Mouse (Mus musculus) midbrain, embryonic 10.5 days (tissue): ENCODE data around the gene Hprt. TPM values are rescaled to one million over a fixed set of nuclear protein-coding genes. Genes with fewer than 3 reads are reported as not detected.
"Not testable (repeated sequence)": the region's sequence is repeated elsewhere in the genome, so short reads cannot be mapped to it uniquely, and the experiment has no call there.

Source experiments
- DNase-seq: peaks from one replicate; pipeline ENCODE4 v3.0.0-alpha.2; 2017; ENCODE audit warnings: low spot score
- H3K27ac ChIP-seq: fragments of 300-500 bp; sonication (generic); replicated peaks from 2 replicates; pipeline ENCODE4 v1.5.1; 2016; ENCODE audit warnings: mild to moderate bottlenecking
- H3K27me3 ChIP-seq: fragments of 300-500 bp; sonication (generic); 2 replicates; pipeline ENCODE4 v1.6.1; 2016; ENCODE audit warnings: low read depth, mild to moderate bottlenecking; ENCODE audit not compliant: poor library complexity, severe bottlenecking
- H3K36me3 ChIP-seq: fragments of 300-500 bp; sonication (generic); 2 replicates; pipeline ENCODE4 v1.6.1; 2016; ENCODE audit warnings: mild to moderate bottlenecking, moderate library complexity
- H3K4me1 ChIP-seq: fragments of 300-500 bp; sonication (generic); 2 replicates; pipeline ENCODE4 v1.6.1; 2016
- H3K4me3 ChIP-seq: fragments of 300-500 bp; sonication (generic); 2 replicates; pipeline ENCODE4 v1.5.1; 2016; ENCODE audit warnings: mild to moderate bottlenecking, moderate library complexity
- H3K9me3 ChIP-seq: fragments of 300-500 bp; sonication (generic); replicated peaks from 2 replicates; pipeline ENCODE4 v1.6.1; 2016; ENCODE audit warnings: mild to moderate bottlenecking
- WGBS: fragments of 180-500 bp; shearing (Covaris S2); methylation state at CpG from one replicate; pipeline ENCODE4 v1.1.7; 2016; 5-methylcytosine and 5-hydroxymethylcytosine counted together
- polyA plus RNA-seq: library from polyadenylated mRNA; unstranded; fragments of >200 nt; fragmentation: Nextera tagmentation; extraction: Ambion mirVana; gene quantifications from 2 replicates; pipeline ENCODE4 v1.2.1, GENCODE M21; 2016

The Hprt gene
- polyA plus RNA-seq, 1 experiment from 2014 or later: 100 TPM

DNA sequence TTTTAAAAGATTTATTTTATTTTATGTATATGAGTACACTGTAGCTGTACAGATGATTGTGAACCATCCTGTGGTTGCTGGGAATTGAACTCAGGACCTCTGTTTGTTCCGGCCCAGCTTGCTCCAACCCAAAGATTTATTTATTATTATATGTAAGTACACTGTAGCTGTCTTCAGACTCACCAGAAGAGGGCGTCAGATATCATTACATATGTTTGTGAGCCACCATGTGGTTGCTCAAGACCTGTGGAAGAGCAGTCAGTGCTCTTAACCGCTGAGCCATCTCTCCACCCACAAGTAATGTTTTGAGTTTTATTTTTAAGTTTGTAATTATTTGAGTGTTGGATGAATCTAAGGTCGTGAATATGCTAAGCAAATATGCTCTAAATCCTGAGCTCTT lies 16.9 kb downstream of the Hprt start:
- H3K4me1 ChIP-seq, H3K27ac ChIP-seq, H3K4me3 ChIP-seq, H3K9me3 ChIP-seq, H3K27me3 ChIP-seq, DNase-seq: not testable (repeated sequence)
- H3K36me3 ChIP-seq: peaks cover 37% of the 10 kb centered on the region
- WGBS: 72% methylated on average over 4 of the region's 4 CpGs

DNA sequence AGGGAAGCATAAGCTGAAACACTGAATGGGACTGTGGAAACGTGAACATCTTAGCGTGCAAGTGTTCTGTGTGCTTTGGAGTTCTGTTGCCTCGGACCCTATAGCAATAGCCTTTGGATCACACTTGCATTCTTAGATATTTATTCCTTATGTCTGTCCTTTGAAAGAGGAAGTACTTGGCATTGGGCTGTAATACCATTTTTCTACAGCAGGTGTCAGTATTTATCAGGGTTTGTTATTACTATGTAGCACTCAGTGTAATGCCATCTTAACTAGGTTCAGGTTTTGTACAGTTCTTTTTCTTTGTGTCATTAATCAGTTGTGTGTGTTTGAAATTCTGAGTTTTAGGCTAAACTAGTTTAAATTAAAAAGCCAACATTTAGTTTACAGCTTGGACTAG lies 18.1 kb downstream of the Hprt start:
- Histone ChIP-seq H3K27me3 (no peaks in the 10 kb centered on the region), H3K4me1 (no peaks in the 10 kb centered on the region), H3K27ac (no peak overlapping the region), H3K9me3 (no peaks in the 10 kb centered on the region), H3K36me3 (peaks cover 31% of the 10 kb centered on the region), H3K4me3 (no peak overlapping the region)
- DNase-seq: no peak
- WGBS: 56% methylated on average over 3 of the region's 3 CpGs

DNA sequence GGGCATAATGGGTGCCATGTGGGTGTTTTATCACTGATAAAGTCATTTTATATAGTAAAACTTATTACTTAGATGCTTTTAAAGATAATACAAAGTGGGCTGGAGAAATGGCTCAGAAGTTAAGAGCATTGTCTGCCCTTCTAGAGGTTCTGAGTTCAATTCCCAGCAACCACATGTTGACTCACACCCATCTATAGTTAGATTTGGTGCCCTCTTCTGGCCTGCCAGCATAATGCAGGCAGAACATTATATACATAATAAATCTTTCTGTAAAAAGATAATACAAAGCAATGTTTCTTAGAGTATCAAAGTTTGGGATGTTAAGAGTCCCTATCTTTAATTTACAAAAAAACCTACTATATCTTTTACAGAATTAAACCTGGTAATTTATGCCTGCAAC lies 27.6 kb downstream of the Hprt start:
- no peak for DNase-seq
- Histone ChIP-seq H3K36me3 (peaks cover 44% of the 10 kb centered on the region), H3K27me3 (no peaks in the 10 kb centered on the region), H3K27ac (no peak overlapping the region), H3K4me3 (no peak overlapping the region), H3K9me3 (no peaks in the 10 kb centered on the region), H3K4me1 (no peaks in the 10 kb centered on the region)

DNA sequence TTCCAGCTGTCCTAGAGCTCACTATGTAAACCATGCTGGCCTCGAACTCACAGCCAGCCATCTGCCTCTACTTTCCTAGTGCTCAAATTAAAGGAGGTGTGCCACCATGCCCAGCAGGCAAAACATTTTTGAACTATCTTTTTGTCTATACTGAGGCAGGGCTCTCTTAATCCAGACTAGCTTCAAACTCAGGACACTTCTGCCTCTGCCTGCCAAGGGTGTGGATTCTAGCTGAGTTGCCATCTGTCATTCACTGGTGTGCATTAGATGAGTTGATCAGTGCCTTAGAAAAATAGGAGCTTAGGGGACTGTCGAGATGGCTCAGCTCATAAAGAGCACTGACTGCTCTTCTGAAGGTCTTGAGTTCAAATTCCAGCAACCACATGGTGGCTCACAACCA lies 35.1 kb downstream of the Hprt start:
- Histone ChIP-seq H3K27ac (no peak overlapping the region), H3K4me3 (no peak overlapping the region)
- WGBS: 85% methylated on average over 2 of the region's 2 CpGs

DNA sequence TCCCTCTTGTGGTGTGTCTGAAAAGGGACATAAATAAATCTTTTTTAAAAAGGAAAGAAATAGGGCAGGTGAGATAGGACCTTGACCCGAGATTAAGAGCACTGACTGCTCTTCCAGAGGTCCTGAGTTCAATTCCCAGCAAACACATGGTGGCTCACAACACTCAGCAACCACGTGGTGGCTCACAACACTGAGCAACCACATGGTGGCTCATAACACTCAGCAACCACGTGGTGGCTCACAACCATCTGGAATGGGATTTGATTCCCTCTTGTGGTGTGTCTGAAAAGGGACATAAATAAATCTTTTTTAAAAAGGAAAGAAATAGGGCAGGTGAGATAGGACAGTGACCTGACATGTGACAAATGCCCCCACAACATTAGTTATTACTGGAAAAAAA lies 36.3 kb downstream of the Hprt start:
- WGBS: 23% methylated on average over 3 of the region's 3 CpGs
- H3K4me1 ChIP-seq, H3K9me3 ChIP-seq, H3K4me3 ChIP-seq, H3K27me3 ChIP-seq, H3K27ac ChIP-seq: not testable (repeated sequence)
- H3K36me3 ChIP-seq: 0 out of 2 replicates have a peak, but pooled peaks cover 11% of the 10 kb centered on the region
- peak; percentile 17 for DNase-seq

More for the DNA sequence above, 35.1 kb downstream of the Hprt start:
- DNase-seq: no peak
- no peaks in the 10 kb centered on the region for H3K4me1 ChIP-seq
- no peaks in the 10 kb centered on the region for H3K27me3 ChIP-seq
- no peaks in the 10 kb centered on the region for H3K9me3 ChIP-seq
- 0 out of 2 replicates have a peak, but pooled peaks cover 11% of the 10 kb centered on the region for H3K36me3 ChIP-seq

DNA sequence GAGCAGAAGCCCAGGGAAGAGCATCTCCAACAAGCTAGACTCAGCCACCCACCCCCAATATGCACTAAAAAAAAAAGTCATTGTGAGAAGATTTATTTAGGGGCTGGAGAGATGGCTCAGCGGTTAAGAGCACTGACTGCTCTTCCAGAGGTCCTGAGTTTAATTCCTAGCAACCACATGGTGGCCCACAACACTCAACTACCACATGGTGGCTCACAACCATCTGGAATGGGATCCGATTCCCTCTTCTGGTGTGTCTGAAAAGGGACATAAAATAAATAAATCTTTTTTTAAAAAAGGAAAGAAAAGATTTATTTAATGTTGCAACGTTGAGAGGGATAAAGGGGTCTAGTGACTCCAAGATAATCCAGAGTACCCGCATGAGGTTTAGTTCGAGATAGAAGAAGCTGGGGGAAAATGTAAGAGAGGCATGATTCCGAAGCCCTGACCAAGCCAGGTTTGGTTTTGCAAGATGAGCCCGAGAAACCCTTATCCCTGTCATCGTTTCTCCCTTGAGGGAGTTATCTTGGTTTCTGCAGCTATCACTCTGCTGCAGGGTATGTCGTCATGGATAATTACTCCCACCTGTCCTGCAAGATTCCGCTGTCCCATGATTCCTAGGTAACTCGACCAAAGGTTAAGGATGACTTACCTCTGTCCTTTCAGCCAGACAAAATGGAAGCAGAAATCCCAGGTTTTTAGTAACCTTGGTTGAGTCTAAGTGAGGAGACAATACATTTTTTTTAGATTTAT lies 37.7 kb downstream of the Hprt start:
- Histone ChIP-seq H3K27ac (no peak overlapping the region), H3K9me3 (no peaks in the 10 kb centered on the region), H3K4me3 (no peak overlapping the region), H3K4me1 (no peaks in the 10 kb centered on the region), H3K27me3 (no peaks in the 10 kb centered on the region), H3K36me3 (0 out of 2 replicates have a peak, but pooled peaks cover 11% of the 10 kb centered on the region)
- 70% methylated on average over 11 of the region's 11 CpGs for WGBS
- no peak for DNase-seq

DNA sequence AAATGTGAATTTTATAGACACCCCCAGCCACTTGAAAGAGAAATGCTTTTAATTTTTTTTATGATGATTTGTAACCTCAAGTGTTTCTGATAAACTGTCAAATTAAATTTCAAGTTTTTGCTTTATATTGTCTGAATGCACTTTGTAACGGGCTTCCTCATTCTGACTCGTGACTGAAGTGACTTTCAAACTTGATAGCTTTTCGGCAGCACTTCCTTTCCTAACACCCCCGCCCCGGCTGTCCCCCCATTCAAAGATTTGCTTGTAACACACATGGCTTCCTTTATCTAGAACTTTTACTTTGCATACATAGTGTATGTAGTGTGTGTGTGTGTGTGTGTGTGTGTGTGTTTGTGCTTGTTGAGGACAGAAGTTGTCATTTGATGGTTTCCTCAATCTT lies 41.6 kb downstream of the Hprt start:
- no peaks in the 10 kb centered on the region for H3K4me1 ChIP-seq
- no peaks in the 10 kb centered on the region for H3K27me3 ChIP-seq
- no peaks in the 10 kb centered on the region for H3K9me3 ChIP-seq
- no peaks in the 10 kb centered on the region for H3K36me3 ChIP-seq
- H3K4me3 ChIP-seq: no peak overlapping the region
- no peak overlapping the region for H3K27ac ChIP-seq
- no peak for DNase-seq
- WGBS: 83% methylated on average over 5 of the region's 5 CpGs

DNA sequence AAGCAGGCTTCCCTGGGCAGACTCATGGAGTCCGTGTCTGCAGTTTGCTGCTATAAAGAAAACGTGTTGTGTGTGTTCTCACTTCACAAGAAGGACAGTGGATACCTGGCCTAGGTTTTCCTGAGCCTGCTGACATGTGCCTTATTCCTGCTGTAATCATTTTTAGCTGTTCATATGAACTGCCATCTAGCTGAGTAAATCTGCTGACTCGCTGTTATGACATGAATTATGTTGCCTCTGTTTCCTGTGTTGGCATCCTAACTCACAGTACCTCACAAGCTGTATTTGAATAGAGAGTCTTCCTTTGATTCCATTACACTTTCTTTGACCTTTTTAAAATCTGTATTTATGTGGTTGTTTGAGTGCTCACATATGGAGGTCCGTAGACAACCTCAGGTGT lies 50.3 kb downstream of the Hprt start:
- no peaks in the 10 kb centered on the region for H3K27me3 ChIP-seq
- H3K9me3 ChIP-seq: no peaks in the 10 kb centered on the region
- H3K4me3 ChIP-seq: no peak overlapping the region
- no peak for DNase-seq
- H3K27ac ChIP-seq: no peak overlapping the region
- H3K36me3 ChIP-seq: no peaks in the 10 kb centered on the region
- 91% methylated on average over 4 of the region's 4 CpGs for WGBS
- H3K4me1 ChIP-seq: peaks cover 8% of the 10 kb centered on the region

DNA sequence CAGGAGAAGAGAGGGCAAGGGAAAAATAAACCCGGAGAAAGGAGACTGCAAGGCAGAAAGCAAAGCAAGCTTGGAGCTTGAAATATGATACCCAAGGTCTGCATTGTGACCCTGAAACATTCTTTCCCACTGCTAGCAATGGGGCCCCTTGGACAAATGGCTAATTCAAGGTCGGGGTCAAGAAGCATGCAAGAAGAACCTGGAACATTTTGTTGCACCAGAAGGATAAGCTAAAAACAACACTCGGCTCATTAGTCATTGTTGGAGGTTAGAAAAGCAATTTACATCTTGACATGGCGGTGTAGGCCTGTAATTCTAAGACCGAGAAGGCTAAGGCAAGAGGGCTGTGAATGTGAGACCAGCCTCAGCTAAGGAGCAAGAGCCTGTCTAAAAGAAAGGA lies 51.7 kb downstream of the Hprt start:
- Histone ChIP-seq H3K36me3 (no peaks in the 10 kb centered on the region), H3K27me3 (no peaks in the 10 kb centered on the region), H3K27ac (no peak overlapping the region), H3K4me3 (no peak overlapping the region), H3K9me3 (no peaks in the 10 kb centered on the region), H3K4me1 (peaks cover 8% of the 10 kb centered on the region)
- no peak for DNase-seq
- WGBS: 58% methylated on average over 5 of the region's 5 CpGs

DNA sequence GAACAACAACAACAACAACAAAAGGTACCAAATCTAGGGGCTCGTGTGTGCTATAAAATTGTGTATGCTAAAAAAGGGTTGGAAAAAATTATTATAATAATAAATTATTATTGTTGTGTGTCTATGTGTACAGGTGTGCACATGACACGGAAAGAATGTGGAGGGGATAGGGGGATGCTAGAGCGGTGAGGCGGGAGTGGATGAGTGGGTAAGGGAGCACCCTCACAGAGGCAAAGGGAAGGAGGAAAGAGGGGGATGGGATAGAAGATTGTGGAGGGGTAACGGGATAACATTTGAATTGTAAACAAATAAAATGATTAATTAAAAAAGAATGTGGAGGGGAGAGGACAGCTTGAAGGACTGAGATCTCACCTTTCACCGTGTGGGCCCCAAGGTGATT lies 52.2 kb downstream of the Hprt start:
- Histone ChIP-seq H3K9me3 (no peaks in the 10 kb centered on the region), H3K27me3 (no peaks in the 10 kb centered on the region), H3K4me3 (no peak overlapping the region), H3K4me1 (peaks cover 8% of the 10 kb centered on the region), H3K36me3 (no peaks in the 10 kb centered on the region), H3K27ac (no peak overlapping the region)
- no peak for DNase-seq
- WGBS: 87% methylated on average over 6 of the region's 6 CpGs

DNA sequence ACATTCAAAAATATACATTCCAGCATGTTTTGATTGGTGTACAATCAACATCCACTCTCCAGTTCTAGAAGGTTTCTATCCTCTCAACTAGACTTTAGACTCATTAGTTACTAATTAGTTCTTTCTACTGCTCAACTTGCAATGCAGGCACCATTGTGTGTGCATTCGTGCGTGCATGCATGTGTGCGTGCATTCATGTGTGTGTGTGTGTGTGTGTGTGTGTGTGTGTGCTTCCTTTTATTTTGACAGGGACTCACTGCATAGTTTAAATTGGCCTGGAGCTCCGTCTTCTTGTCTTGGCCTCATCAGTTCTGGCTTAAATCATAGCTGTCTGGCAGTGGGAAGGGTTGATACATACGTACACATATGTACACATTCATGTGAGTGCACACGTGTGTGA lies 53.1 kb downstream of the Hprt start:
- H3K27ac ChIP-seq: no peak overlapping the region
- no peak for DNase-seq
- H3K4me1 ChIP-seq: peaks cover 8% of the 10 kb centered on the region
- H3K4me3 ChIP-seq: no peak overlapping the region
- H3K27me3 ChIP-seq: no peaks in the 10 kb centered on the region
- 86% methylated on average over 6 of the region's 6 CpGs for WGBS
- 0 out of 2 replicates have a peak, but pooled peaks cover 3% of the 10 kb centered on the region for H3K9me3 ChIP-seq
- H3K36me3 ChIP-seq: no peaks in the 10 kb centered on the region

DNA sequence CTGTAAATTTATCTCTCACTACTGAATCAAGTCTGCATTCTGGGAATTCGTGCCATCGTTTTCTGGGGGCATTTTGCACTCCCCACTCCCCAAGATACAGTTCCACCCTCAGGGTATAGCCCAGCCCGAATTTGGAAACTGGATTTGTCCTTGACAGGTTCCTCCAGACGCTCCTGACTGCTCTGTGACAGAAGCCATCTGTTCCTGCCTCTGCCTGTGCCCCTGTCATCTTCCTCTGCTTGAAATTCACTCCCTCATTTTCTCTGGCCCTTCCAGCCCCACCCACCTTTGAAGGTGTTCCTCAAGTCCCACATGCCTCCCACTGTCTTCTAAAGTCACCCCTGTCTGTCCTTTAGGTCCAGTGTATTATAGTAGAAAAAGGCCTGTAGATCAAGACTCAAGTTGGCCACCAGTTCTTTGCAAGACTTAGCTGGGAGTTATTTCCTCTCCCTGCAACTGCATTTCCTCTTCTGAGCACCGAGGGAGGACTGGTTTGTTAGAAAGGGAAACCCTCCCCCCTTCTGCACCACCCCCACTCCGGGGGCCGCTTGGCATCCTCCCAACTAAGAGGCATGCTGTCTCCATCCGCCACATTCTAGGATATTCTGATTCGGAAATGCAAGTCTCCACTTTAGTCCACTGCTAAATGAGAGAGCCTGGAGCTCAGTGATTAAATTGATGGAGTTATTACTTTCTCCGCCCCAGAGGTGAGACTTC lies 57.4 kb downstream of the Hprt start:
- peaks cover 17% of the 10 kb centered on the region for H3K4me1 ChIP-seq
- 58% methylated on average over 10 of the region's 10 CpGs for WGBS
- DNase-seq: no peak

DNA sequence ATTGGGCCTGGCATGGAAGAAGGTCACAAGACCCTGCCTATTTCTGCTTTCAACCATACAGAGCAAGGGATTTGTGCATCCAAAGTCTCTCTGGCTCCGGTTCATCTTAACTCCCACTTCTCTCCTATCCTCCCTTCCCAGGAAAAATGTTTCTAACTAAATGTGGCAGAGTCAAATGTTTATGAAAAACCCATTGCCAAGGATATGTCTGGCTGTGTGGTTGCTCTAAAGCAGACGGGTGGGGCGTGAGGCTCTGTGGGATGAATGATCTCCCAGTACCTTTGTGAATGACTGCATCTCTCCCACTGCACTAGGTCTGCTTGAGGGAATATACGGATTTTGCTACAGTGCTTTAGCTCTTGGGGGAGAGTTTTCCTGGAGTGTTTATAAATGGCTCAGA lies 58.1 kb downstream of the Hprt start:
- H3K27ac ChIP-seq: no peak overlapping the region
- DNase-seq: no peak
- no peak overlapping the region for H3K4me3 ChIP-seq
- H3K4me1 ChIP-seq: peaks cover 21% of the 10 kb centered on the region
- 0 out of 2 replicates have a peak, but pooled peaks cover 3% of the 10 kb centered on the region for H3K9me3 ChIP-seq
- H3K36me3 ChIP-seq: no peaks in the 10 kb centered on the region
- H3K27me3 ChIP-seq: no peaks in the 10 kb centered on the region
- 80% methylated on average over 4 of the region's 4 CpGs for WGBS

More for the DNA sequence above, 57.4 kb downstream of the Hprt start:
- no peak overlapping the region for H3K4me3 ChIP-seq
- H3K36me3 ChIP-seq: no peaks in the 10 kb centered on the region
- H3K27me3 ChIP-seq: no peaks in the 10 kb centered on the region
- H3K9me3 ChIP-seq: 0 out of 2 replicates have a peak, but pooled peaks cover 3% of the 10 kb centered on the region
- H3K27ac ChIP-seq: no peak overlapping the region
